Mouse (Mus musculus) cerebellum, adult 2 months (tissue): ENCODE results near the gene Asb18.

Source experiments
- CTCF ChIP-seq: fragments of 200-500 bp; IDR thresholded peaks from 2 replicates; pipeline ENCODE4 v1.5.1; 2011; ENCODE audit warnings: low read depth, mild to moderate bottlenecking, control low read depth, low read length, moderate library complexity, borderline replicate concordance; ENCODE audit not compliant: insufficient read depth
- POLR2A ChIP-seq: fragments of 200-500 bp; IDR thresholded peaks from 2 replicates; pipeline ENCODE4 v1.6.1; 2011; ENCODE audit warnings: low read length, control low read depth, borderline replicate concordance; ENCODE audit not compliant: insufficient read depth

GRCm38 (mm10) chr1:89941701-89942381 is 72.6 kb downstream of the Asb18 start:
- no peak for TF ChIP-seq CTCF
- no peak for TF ChIP-seq POLR2A
